Mouse (Mus musculus): ENCODE data around the gene Kmt2d.

- TF ChIP-seq CTCF (IDR thresholded peaks at IDR 0.05; ENCODE audit: low read depth) (no peak), EP300 (IDR thresholded peaks at IDR 0.05; ENCODE audit: low read depth) (no peak)
Measured at GRCm38 (mm10) chr15:98843595-98844223, 27.3 kb downstream of the Kmt2d start.
